Mouse (Mus musculus) bone marrow macrophage, adult 2 months (primary cell): ENCODE data around the gene Rph3al.

ENCODE experiments used
- CTCF ChIP-seq: IDR thresholded peaks from 2 replicates; pipeline ENCODE4 v1.5.1; 2012; ENCODE audit warnings: low read depth, mild to moderate bottlenecking, low read length, moderate library complexity
- POLR2A ChIP-seq: IDR thresholded peaks from 2 replicates; pipeline ENCODE4 v1.6.1; 2012; ENCODE audit warnings: mild to moderate bottlenecking, low read depth, low read length, borderline replicate concordance

GRCm38 (mm10) chr11:75849552-75849951 lies 88.7 kb downstream of the Rph3al start:
- TF ChIP-seq POLR2A = no peak
- TF ChIP-seq CTCF = no peak
